Mouse (Mus musculus) gastrocnemius, adult 8-10 months (tissue): ENCODE data around the gene Gm10721. TPM values are rescaled to one million over a fixed set of nuclear protein-coding genes. Genes with fewer than 3 reads are reported as not detected.
"Not testable (repeated sequence)": the region's sequence is repeated elsewhere in the genome, so short reads cannot be mapped to it uniquely, and the experiment has no call there.

Experiments used
- DNase-seq, 2 experiments: peaks; one replicate each; pipeline ENCODE4 v3.0.0; 2022; ENCODE audit warnings: low spot score in 2 of 2
- total RNA-seq, 4 experiments: library from RNA; stranded (reverse); gene quantifications; 2 replicates each; pipeline ENCODE4 v1.2.4; 2022

Gm10721 gene
- not detected for total RNA-seq

GRCm38 (mm10) chr9:3012733-3013279, at the start of gene Gm10721:
Gm10721 (plus strand) TSS chr9:3013140.
- DNase-seq, result not testable (repeated sequence)

- DNase-seq, result peak; percentile 16 to 31
These were observed 12.4 kb upstream of the Gm10721 start, which contains the start of gene Gm10722 for GRCm38 (mm10) chr9:3000445-3000972. Gm10722 (plus strand) TSS chr9:3000922.

GRCm38 (mm10) chr9:3001006-3001405, 11.9 kb upstream of the Gm10721 start:
- peak; percentile 55 to 71 for DNase-seq

GRCm38 (mm10) chr9:3001948-3002659, 10.8 kb upstream of the Gm10721 start:
- DNase-seq, result peak; percentile 100

GRCm38 (mm10) chr9:3002794-3003396, 10.0 kb upstream of the Gm10721 start, which contains the start of gene Gm11168:
Gm11168 (plus strand) TSS chr9:3003346.
- DNase-seq, result not testable (repeated sequence)

GRCm38 (mm10) chr9:3006179-3006578, 6.8 kb upstream of the Gm10721 start:
- not testable (repeated sequence) for DNase-seq

GRCm38 (mm10) chr9:3006636-3007035, 6.3 kb upstream of the Gm10721 start:
- peak; percentile 100 for DNase-seq

- DNase-seq, result not testable (repeated sequence)
These were observed 5.7 kb upstream of the Gm10721 start for GRCm38 (mm10) chr9:3007272-3007671.

- not testable (repeated sequence) for DNase-seq
These were observed 3.6 kb upstream of the Gm10721 start for GRCm38 (mm10) chr9:3009331-3009730.

- DNase-seq, result not testable (repeated sequence)
These were observed 802 bp upstream of the Gm10721 start for GRCm38 (mm10) chr9:3012054-3012621.

- DNase-seq, result not testable (repeated sequence)
These were observed 2.4 kb downstream of the Gm10721 start, which contains the start of gene Gm10720 for GRCm38 (mm10) chr9:3015354-3015753. Gm10720 (plus strand) TSS chr9:3015654.

- DNase-seq, result peak in 1 of 2 experiments; percentile 26
These were observed 3.0 kb downstream of the Gm10721 start for GRCm38 (mm10) chr9:3015896-3016295.

GRCm38 (mm10) chr9:3017108-3017507, 4.2 kb downstream of the Gm10721 start, which contains the start of gene Gm10719:
Gm10719 (plus strand) TSS chr9:3017408.
- not testable (repeated sequence) for DNase-seq

- peak; percentile 28 to 84 for DNase-seq
These were observed 6.0 kb downstream of the Gm10721 start for GRCm38 (mm10) chr9:3018944-3019343.

GRCm38 (mm10) chr9:3019835-3020727, 7.1 kb downstream of the Gm10721 start:
- peak; percentile 88 to 90 for DNase-seq

GRCm38 (mm10) chr9:3022316-3023008, 9.5 kb downstream of the Gm10721 start:
- peak; percentile 81 to 91 for DNase-seq

GRCm38 (mm10) chr9:3023312-3023984, 10.5 kb downstream of the Gm10721 start, which contains the start of gene Gm10718:
Gm10718 (plus strand) TSS chr9:3023547.
- peak; percentile 57 to 67 for DNase-seq

GRCm38 (mm10) chr9:3023985-3024648, 11.2 kb downstream of the Gm10721 start:
- peak; percentile 100 for DNase-seq
